Mouse (Mus musculus) heart, adult 2 months (tissue): ENCODE measurements at regions not wholly inside any gene's neighbourhood (a gene's known extent, or its start where the extent isn't known, plus 50 kb on each side); places are given as distances from the start of the nearest gene placed in this dataset.

Experiments used
- CTCF ChIP-seq: fragments of 200-600 bp; IDR thresholded peaks from 2 replicates; pipeline ENCODE4 v1.8.1; 2022; ENCODE audit warnings: antibody characterized with exemption, mild to moderate bottlenecking, moderate library complexity
- EP300 ChIP-seq: fragments of 200-500 bp; IDR thresholded peaks from 2 replicates; pipeline ENCODE4 v1.6.1; 2011; ENCODE audit warnings: low read depth, low read length, control low read depth; ENCODE audit not compliant: insufficient read depth

GRCm38 (mm10) chr10:68909018-68909417 lies 185.6 kb downstream of the Tmem26 start:
- TF ChIP-seq CTCF (no peak), EP300 (no peak)
